8 mouse cellular contexts compared by ENCODE assay signal in the genomic region with DNA sequence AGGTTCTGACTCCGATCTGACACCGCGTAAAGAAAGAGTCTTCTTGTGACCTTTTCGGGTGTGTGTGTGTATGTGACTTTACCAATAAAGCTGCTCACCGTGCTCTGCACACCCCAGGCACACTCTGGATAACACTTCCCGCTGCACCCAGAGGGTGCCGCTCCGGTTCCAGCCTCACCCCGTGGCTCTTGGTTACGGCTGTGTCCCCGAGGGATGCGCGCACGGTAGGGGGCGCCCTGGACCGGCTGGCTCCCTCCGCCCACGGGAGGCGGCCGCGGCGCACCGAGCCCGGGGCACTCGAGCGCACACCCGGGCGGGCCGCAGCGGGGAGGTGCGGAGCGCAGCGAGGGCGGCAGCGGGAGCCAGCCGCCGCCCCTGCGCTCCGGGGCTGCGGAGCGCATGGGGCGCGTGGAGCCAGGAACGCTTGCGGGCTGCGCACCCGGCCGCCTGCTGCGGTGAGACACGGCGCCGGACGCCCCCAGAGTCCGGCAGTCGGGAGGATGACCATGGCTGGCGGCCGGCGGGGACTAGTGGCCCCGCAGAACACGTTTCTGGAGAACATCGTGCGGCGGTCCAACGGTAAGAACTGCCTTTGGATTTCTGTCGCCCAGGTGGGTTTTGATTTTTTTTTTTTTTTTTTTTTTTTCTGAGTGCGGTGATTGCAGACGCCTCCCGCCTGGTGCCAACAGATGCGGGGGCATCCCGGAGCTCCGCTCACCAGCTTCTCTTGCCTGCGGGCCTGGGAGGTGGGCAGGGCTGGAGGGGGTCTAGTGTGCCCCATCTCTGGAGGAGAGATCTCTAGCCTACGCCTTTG. TPM values are rescaled to one million over a fixed set of nuclear protein-coding genes. Genes with fewer than 3 reads are reported as not detected.
DNase-seq lines count a peak whose midpoint lies in the region; ATAC-seq and TF ChIP-seq lines count a peak whose summit lies in the region.

A gene (plus strand): TSS at position 267 of the 814 bp plus-strand sequence.

- H3K27me3 ChIP-seq in hindbrain, embryonic 16.5 days (replicated peaks; ENCODE audit: control insufficient read depth, insufficient read depth, low read length): peaks cover 9% of the 10 kb centered on the region

- H3K4me3 ChIP-seq in gastrocnemius, adult 2 months: peak within 1 kb of the TSS; percentile 69
- H3K4me3 ChIP-seq in hindbrain, embryonic 16.5 days (ENCODE audit: low read length): peak within 1 kb of the TSS; percentile 70

- WGBS in hindbrain, embryonic 16.5 days: under 1% methylated on average over 67 of the region's 73 CpGs

- H3K36me3 ChIP-seq in hindbrain, embryonic 16.5 days (ENCODE audit: control insufficient read depth, insufficient read depth, low read length): no peaks in the 10 kb centered on the region

- no peaks in the 10 kb centered on the region for H3K9me3 ChIP-seq in hindbrain, embryonic 16.5 days (ENCODE audit: control insufficient read depth, low read length)

- peak; percentile 87 for TF ChIP-seq CTCF in gastrocnemius, adult 2 months (IDR thresholded peaks at IDR 0.05)

- intact Hi-C loops in gastrocnemius, adult 2 months (cut with DNase I): loop anchor here (1.0 to 2.0 kb wide), 2 partner anchors 408 to 522 kb away; no protein-coding TSS in a partner anchor

- peak within 1 kb of the TSS; percentile 88 for H3K4me2 ChIP-seq in hindbrain, embryonic 16.5 days (ENCODE audit: low read length)

- H3K27ac ChIP-seq in gastrocnemius, adult 2 months: no peak within 1 kb of the TSS
- peak within 1 kb of the TSS; percentile 34; the same call in 1 of the 2 replicates for H3K27ac ChIP-seq in hindbrain, embryonic 16.5 days (ENCODE audit: low read depth, low read length)

- DNase-seq in WW6 (ENCODE audit: low read depth, low spot score): peak; percentile 52
- DNase-seq in cerebellum, postnatal 36 days: peak; percentile 92 to 96
- peak; percentile 91 for DNase-seq in gastrocnemius, adult 2 months
- peak; percentile 97 to 98 for DNase-seq in left cerebral cortex, adult 18-20 months (ENCODE audit: low spot score in 2 of 2)
- DNase-seq in lung, postnatal 36 days: peak; percentile 93
- peak; percentile 96 for DNase-seq in right cerebral cortex, adult 18-20 months
- DNase-seq in urinary bladder, adult 18-20 months (ENCODE audit: low spot score in 2 of 2): peak; percentile 69 to 72

- ATAC-seq in hindbrain, embryonic 16.5 days: peak; percentile 94

- peaks cover 6% of the 10 kb centered on the region for H3K4me1 ChIP-seq in hindbrain, embryonic 16.5 days (ENCODE audit: control insufficient read depth, insufficient read depth, low read depth, low read length)

- H3K9ac ChIP-seq in hindbrain, embryonic 16.5 days (ENCODE audit: low read depth, low read length): peak within 1 kb of the TSS; percentile 76

RNA-seq across cellular contexts. Expression of the gene that starts here (rescaled TPM):
- not detected for total RNA-seq in gastrocnemius, adult 2 months (2021)
- polyA plus RNA-seq in hindbrain, embryonic 16.5 days (2015; fragmentation: Nextera tagmentation; extraction: Ambion mirVana): 3.5 and 3.7 TPM in 2 replicates
- total RNA-seq in left cerebral cortex, adult 18-20 months (2021): 10 to 100 TPM; 63.8 to 73.9 TPM

Comparison
In these comparisons a context has a peak if more than half of its experiments do, and no peak if none do; other contexts are left out.
1. RNA of the gene that starts here (total RNA-seq): 63.8 to 73.9 TPM in left cerebral cortex, adult 18-20 months; not detected in gastrocnemius, adult 2 months; every median in the first group is over 10 times any median in the second.
2. Peak in DNase-seq and H3K4me3 ChIP-seq in gastrocnemius, adult 2 months; RNA of the gene not detected or under 1 TPM.
3. Peak in every context shown above with its lines, with median percentiles within 50 percentile points of each other: DNase-seq.